Mouse (Mus musculus) bone marrow, adult 2 months (tissue): ENCODE measurements around the gene Sec62.

Source experiments
- CTCF ChIP-seq: fragments of 200-500 bp; IDR thresholded peaks from 2 replicates; pipeline ENCODE4 v1.5.1; 2011; ENCODE audit warnings: low read length, control low read depth; ENCODE audit not compliant: control insufficient read depth, insufficient read depth
- POLR2A ChIP-seq: fragments of 200-500 bp; IDR thresholded peaks from 2 replicates; pipeline ENCODE4 v1.6.1; 2011; ENCODE audit warnings: low read depth, mild to moderate bottlenecking, control low read depth, low read length, borderline replicate concordance; ENCODE audit not compliant: control insufficient read depth

GRCm38 (mm10) chr3:30868176-30868575 lies 75.5 kb downstream of the Sec62 start:
- TF ChIP-seq POLR2A (no peak), CTCF (no peak)
